Mouse (Mus musculus) forebrain, embryonic 14.5 days (tissue): ENCODE data around the gene Gemin4. TPM values are rescaled to one million over a fixed set of nuclear protein-coding genes. Genes with fewer than 3 reads are reported as not detected.
"Not testable (repeated sequence)": the region's sequence is repeated elsewhere in the genome, so short reads cannot be mapped to it uniquely, and the experiment has no call there.

Experiments
- ATAC-seq: fragments of 200-750 bp; cut with Nextera tagmentation; 2 replicates; pipeline ENCODE4 v1.8.0; 2017; ENCODE audit warnings: mild to moderate bottlenecking, moderate library complexity
- DNase-seq: peaks from one replicate; pipeline ENCODE4 v3.0.0-alpha.2; 2015; ENCODE audit warnings: low spot score
- H3K27ac ChIP-seq: fragments of 300-500 bp; sonication (generic); 2 replicates; pipeline ENCODE4 v1.5.1; 2014; ENCODE audit warnings: low read depth, mild to moderate bottlenecking, control low read depth, low read length, moderate library complexity
- H3K27me3 ChIP-seq: fragments of 300-500 bp; sonication (generic); replicated peaks from 2 replicates; pipeline ENCODE4 v1.6.1; 2014; ENCODE audit warnings: low read length, control low read depth, mixed read lengths; ENCODE audit not compliant: control insufficient read depth, insufficient read depth
- H3K36me3 ChIP-seq: fragments of 300-500 bp; sonication (generic); 2 replicates; pipeline ENCODE4 v1.6.1; 2014; ENCODE audit warnings: low read length, control low read depth; ENCODE audit not compliant: control insufficient read depth, insufficient read depth
- H3K4me1 ChIP-seq: fragments of 300-500 bp; sonication (generic); 2 replicates; pipeline ENCODE4 v1.6.1; 2014; ENCODE audit warnings: antibody characterized with exemption, low read length, control low read depth; ENCODE audit not compliant: control insufficient read depth, insufficient read depth
- H3K4me2 ChIP-seq: fragments of 300-500 bp; sonication (generic); 2 replicates; pipeline ENCODE4 v1.6.1; 2014; ENCODE audit warnings: mild to moderate bottlenecking, control low read depth, low read length
- H3K4me3 ChIP-seq: fragments of 300-500 bp; sonication (generic); 2 replicates; pipeline ENCODE4 v1.5.1; 2014; ENCODE audit warnings: low read depth, low read length, control low read depth
- H3K9ac ChIP-seq: fragments of 300-500 bp; sonication (generic); 2 replicates; pipeline ENCODE4 v1.6.1; 2014; ENCODE audit warnings: mild to moderate bottlenecking, low read length, control low read depth, moderate library complexity
- H3K9me3 ChIP-seq: fragments of 300-500 bp; sonication (generic); replicated peaks from 2 replicates; pipeline ENCODE4 v1.6.1; 2016; ENCODE audit warnings: low read length, control low read depth, mixed read lengths; ENCODE audit not compliant: control insufficient read depth
- WGBS: fragments of 180-500 bp; shearing (Covaris S2); extraction: QIAGEN DNeasy Blood & Tissue Kit; methylation state at CpG from one replicate; pipeline ENCODE4 v1.1.7; 2014; 5-methylcytosine and 5-hydroxymethylcytosine counted together
- polyA plus RNA-seq: library from polyadenylated mRNA; unstranded; fragments of >200 nt; fragmentation: Nextera tagmentation; extraction: Ambion mirVana; gene quantifications from 2 replicates; pipeline ENCODE4 v1.2.1, GENCODE M21; 2014

The Gemin4 gene
- polyA plus RNA-seq, 1 experiment from 2014 or later = 25.7 TPM

DNA sequence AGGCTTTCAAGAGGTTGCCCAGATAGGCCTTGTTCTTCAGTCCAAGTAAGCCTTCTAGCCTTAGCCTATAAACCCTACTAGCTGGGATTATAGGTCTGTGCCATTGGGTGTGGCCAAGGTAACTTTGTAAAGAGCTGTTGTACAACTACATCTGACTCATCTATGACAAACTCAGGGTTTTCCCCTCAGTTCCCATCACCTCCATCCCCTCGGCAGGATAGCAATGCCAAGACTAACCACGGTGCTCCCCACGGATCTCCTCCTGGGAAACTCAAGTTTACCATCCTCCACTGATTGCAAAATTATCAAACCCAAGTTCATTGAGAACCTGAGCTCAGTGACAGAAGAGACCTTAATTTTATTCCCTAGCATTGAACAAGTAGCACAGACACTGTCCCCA is 18.7 kb upstream of the Gemin4 start:
- Histone ChIP-seq H3K9me3 (no peaks in the 10 kb centered on the region), H3K4me3 (no peak overlapping the region), H3K9ac (no peak overlapping the region), H3K36me3 (peaks cover 62% of the 10 kb centered on the region), H3K4me1 (no peaks in the 10 kb centered on the region), H3K27me3 (no peaks in the 10 kb centered on the region), H3K27ac (no peak overlapping the region), H3K4me2 (no peak overlapping the region)
- WGBS = 98% methylated on average over 3 of the region's 3 CpGs
- DNase-seq (no peak), ATAC-seq (no peak)

DNA sequence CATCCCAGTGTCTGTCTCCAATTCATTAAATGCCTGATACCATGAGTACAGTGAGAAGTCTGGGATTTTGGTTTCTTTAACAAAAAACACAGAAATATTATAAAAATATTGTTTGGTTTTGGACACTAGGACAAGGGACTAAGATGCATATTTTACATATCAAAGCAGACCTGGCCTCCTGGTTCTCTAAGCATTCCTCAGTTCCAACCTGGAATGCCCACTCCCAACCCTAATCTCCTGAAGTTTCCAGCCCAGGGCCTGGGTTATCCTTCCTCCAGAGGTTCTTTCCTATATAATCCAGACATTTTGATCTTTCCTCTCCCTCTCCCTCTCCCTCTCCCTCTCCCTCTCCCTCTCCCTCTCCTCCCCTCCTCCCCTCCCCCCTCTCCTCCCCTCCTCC is 7.6 kb upstream of the Gemin4 start:
- no peak overlapping the region for H3K4me3 ChIP-seq
- ATAC-seq (no peak), DNase-seq (no peak)
- H3K27me3 ChIP-seq = no peaks in the 10 kb centered on the region
- H3K27ac ChIP-seq = no peak overlapping the region
- no peaks in the 10 kb centered on the region for H3K9me3 ChIP-seq
- no peak overlapping the region for H3K9ac ChIP-seq
- peaks cover 50% of the 10 kb centered on the region for H3K36me3 ChIP-seq
- no peak overlapping the region for H3K4me2 ChIP-seq
- H3K4me1 ChIP-seq = no peaks in the 10 kb centered on the region

DNA sequence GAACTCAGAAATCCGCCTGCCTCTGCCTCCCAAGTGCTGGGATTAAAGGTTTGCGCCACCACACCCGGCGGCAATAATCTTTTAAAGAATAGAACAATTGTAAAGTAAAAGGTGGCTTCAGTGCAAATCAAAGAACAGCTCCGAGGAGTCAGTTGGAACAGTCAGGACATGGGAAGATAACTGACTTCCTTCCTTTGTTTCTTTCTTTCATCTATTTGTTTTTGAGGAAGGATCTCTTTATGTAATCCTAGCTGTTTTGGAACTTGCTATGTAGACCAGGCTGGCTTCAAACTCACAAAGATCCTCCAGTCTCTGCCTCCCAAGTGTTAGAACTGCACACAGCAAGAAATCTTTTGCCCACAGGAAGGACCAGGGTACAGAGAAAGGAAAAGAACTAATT is 7.2 kb upstream of the Gemin4 start:
- DNase-seq (no peak), ATAC-seq (no peak)
- 94% methylated on average over 5 of the region's 5 CpGs for WGBS
- no peak overlapping the region for H3K9ac ChIP-seq
- H3K9me3 ChIP-seq = no peaks in the 10 kb centered on the region
- no peaks in the 10 kb centered on the region for H3K27me3 ChIP-seq
- peaks cover 50% of the 10 kb centered on the region for H3K36me3 ChIP-seq
- no peaks in the 10 kb centered on the region for H3K4me1 ChIP-seq
- H3K4me2 ChIP-seq = no peak overlapping the region
- H3K4me3 ChIP-seq = no peak overlapping the region
- no peak overlapping the region for H3K27ac ChIP-seq

DNA sequence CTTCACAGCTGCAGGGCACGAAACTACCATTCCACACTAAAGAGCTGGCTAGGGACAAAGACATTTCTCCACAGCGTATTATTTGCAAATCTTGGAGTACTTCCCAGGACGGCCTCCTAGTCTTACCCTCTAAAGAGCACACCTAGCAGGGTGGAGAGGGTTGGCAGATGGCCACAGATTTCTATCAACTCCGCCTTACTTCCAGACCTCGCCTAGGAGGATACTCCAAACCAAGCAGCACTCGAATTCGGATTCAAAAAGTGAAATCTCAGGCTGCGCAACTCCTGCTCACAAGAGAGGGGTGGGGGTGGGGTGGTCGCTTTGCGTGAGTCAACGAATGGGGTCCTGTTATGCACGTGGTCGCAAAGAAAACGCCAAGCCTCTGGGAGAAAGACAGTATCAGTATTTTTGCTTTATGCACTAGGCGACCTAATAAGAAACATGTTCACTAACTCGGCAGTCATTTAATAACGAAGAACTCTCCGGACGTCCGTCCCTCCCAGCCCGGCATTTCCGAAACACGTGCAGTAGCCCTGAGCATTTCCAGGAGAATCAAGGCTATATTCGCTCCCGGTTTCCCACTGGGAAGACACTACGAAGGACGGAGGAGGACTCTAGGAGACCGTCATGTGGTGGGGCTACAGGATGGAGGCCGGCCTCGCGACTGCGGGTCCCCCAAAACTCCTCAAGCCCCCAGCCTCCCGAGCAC is 629 bp downstream of the Gemin4 start:
- DNase-seq = peak; percentile 66
- WGBS = 2% methylated on average over 33 of the region's 33 CpGs
- H3K36me3 ChIP-seq = peaks cover 32% of the 10 kb centered on the region
- peak; percentile 40 for ATAC-seq
- H3K4me3 ChIP-seq = peak overlapping the region; percentile 87
- H3K27ac ChIP-seq = peak overlapping the region; percentile 86
- no peaks in the 10 kb centered on the region for H3K9me3 ChIP-seq
- H3K4me2 ChIP-seq = peak overlapping the region; percentile 78
- no peaks in the 10 kb centered on the region for H3K27me3 ChIP-seq
- H3K4me1 ChIP-seq = peaks cover 5% of the 10 kb centered on the region; the same call in 1 of the 2 replicates
- peak overlapping the region; percentile 92 for H3K9ac ChIP-seq

DNA sequence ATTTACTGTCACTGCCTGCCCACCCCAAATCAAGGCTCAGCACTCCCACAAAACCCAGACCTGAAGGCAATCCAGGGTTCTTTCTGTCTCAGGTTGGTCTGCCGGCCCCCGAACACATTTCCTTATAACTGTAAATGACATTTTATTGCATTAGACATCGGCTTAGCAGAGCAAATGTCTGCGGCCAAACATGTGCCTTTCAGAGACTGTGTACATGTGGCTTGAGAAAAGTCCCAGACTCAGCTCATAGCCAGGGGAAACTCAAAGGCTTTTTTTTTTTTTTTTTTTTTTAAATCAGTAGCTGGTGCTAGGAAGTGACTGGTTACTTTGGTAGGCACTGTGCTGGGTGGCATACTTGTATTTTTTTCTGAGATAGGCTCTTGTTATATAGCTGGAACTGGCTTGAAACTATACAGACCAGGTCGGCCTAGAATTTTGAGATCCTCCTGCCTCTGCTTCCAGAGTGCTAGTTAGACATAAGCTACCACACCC is 1.4 kb downstream of the Gemin4 start:
- Histone ChIP-seq H3K9ac (no peak overlapping the region; the same call in 1 of the 2 replicates), H3K4me1 (peaks cover 5% of the 10 kb centered on the region; the same call in 1 of the 2 replicates), H3K4me2 (peak overlapping the region; percentile 78), H3K9me3 (no peaks in the 10 kb centered on the region), H3K4me3 (0 out of 2 replicates have a peak overlapping the region, but pooled peaks have one; percentile 87), H3K27ac (no peak overlapping the region), H3K27me3 (no peaks in the 10 kb centered on the region), H3K36me3 (peaks cover 29% of the 10 kb centered on the region)
- 90% methylated on average over 5 of the region's 5 CpGs for WGBS
- ATAC-seq (no peak), DNase-seq (no peak)

DNA sequence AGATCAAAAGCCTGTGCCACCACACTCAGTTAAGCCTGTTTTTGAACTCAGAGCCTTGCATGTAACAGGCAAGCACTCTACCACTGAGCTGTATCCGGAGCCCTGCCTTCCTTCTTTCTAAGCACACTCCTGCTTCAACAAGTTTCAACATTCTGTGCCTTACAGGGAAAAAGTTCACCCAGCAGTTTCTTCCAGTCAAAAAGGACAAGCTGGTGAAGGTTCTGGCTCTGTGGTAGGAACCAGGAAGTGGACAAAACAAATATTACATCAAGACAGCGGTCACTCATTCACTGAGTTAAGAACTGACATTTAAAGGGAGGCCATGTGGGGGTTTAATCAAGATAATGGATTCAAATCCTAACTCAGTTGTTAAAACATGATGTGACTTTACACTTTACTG is 2.5 kb downstream of the Gemin4 start:
- Histone ChIP-seq H3K27me3 (no peaks in the 10 kb centered on the region), H3K9me3 (no peaks in the 10 kb centered on the region), H3K4me1 (peaks cover 5% of the 10 kb centered on the region; the same call in 1 of the 2 replicates), H3K36me3 (peaks cover 33% of the 10 kb centered on the region), H3K27ac (no peak overlapping the region), H3K9ac (no peak overlapping the region), H3K4me2 (no peak overlapping the region), H3K4me3 (no peak overlapping the region)
- ATAC-seq (no peak), DNase-seq (no peak)
- 94% methylated on average over 2 of the region's 2 CpGs for WGBS

DNA sequence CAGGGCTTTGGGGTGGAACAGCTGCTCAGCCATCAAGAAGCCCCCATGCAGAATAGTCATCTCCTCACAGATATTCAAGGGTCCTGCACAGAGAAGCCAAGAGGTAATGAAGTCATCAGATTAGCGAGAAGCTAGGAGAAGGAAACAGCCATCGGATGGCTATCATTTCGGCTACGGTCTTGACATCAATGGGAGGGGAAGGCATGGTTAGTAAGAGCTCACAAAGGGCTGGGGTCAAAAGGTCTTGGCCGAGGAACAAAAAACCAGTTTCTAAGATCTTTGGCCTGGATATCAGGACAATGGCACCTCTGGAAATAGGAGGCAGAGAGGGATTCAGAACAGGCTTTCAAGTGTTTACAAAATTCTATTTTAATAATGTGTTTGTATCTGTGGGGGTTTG is 3.6 kb downstream of the Gemin4 start:
- ATAC-seq = no peak
- WGBS = 41% methylated on average over 5 of the region's 5 CpGs
- Histone ChIP-seq H3K36me3 (peaks cover 43% of the 10 kb centered on the region), H3K27ac (no peak overlapping the region), H3K9ac (no peak overlapping the region), H3K4me2 (no peak overlapping the region), H3K4me3 (no peak overlapping the region), H3K27me3 (no peaks in the 10 kb centered on the region), H3K9me3 (no peaks in the 10 kb centered on the region), H3K4me1 (peaks cover 5% of the 10 kb centered on the region; the same call in 1 of the 2 replicates)
- no peak for DNase-seq

DNA sequence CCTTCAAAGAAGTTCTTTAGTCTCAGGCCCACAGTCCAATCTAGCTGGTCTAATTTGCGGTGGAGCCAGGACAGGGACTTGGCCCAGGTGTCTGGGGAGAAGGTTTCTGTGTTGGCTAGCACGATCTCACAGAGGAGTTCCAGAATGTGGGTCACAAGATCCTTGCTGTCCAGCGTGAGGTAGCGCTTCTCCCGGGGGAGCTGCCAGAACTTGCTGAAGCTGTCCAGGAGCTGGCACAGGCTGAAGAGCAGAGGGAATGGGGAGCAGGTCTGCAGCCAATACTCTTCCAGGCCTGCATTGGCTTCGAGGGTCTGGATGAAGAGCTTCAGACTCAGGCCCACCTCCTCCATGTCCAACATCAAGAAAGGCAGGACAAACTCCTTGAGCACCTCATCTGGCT is 5.9 kb downstream of the Gemin4 start:
- H3K36me3 ChIP-seq = peaks cover 65% of the 10 kb centered on the region
- not testable (repeated sequence) for H3K4me2 ChIP-seq, H3K27ac ChIP-seq, H3K4me3 ChIP-seq, H3K4me1 ChIP-seq, H3K9me3 ChIP-seq, H3K27me3 ChIP-seq, H3K9ac ChIP-seq, DNase-seq, ATAC-seq
- 94% methylated on average over 4 of the region's 6 CpGs for WGBS

DNA sequence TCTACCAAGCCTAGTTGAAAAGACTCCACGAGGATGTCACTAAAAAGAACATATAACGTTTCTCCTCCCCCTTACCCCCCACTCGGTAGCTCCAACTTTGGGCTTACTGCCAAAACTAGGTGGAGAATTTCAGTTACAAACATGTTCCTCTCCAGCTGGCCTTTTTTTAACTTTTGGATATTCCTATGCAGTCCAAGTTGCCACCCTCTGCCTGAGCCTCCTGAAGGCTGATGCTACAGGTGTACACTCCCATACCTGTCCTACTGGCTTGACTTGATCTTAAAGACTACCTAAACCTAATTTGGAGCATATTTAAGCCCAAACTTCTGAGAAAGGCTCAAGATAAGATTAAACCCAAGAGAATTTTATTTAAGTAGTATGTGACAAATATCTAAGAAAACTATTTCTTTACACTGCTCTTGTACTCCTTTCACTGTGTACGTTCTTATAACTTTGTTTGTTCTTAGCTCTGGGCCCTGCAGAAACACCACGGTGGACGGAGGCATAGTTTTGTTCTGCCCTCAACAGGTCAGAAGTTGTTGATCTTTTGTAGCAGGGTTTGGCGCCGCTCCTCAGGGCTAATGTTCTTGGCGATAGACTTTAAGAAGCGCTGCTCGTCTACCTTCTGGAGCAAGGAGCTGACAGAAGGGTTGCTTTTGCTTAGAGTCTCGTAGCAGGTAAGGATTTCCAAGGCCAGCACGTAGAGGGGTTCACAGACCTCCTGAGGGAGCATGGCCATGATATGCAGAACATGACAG is 7.1 kb downstream of the Gemin4 start:
- H3K36me3 ChIP-seq = peaks cover 77% of the 10 kb centered on the region
- H3K9me3 ChIP-seq = no peaks in the 10 kb centered on the region
- H3K9ac ChIP-seq = no peak overlapping the region
- no peak overlapping the region for H3K27ac ChIP-seq
- no peak overlapping the region for H3K4me3 ChIP-seq
- no peaks in the 10 kb centered on the region for H3K4me1 ChIP-seq
- no peak overlapping the region for H3K4me2 ChIP-seq
- H3K27me3 ChIP-seq = no peaks in the 10 kb centered on the region
- ATAC-seq (no peak), DNase-seq (no peak)
- whole genome bisulfite sequencing = 91% methylated on average over 13 of the region's 13 CpGs
